Mouse (Mus musculus): Measurements from ENCODE around the gene Gm27029.
A peak's percentile ranks its signal among the peaks of the same experiment; 100 is the strongest.
"Not testable (repeated sequence)": the region's sequence is repeated elsewhere in the genome, so short reads cannot be mapped to it uniquely, and the experiment has no call there.

Gm27029 gene

GRCm38 (mm10) chr11:101424105-101424851 is at the start of gene Gm27029:
Gene Gm27029 (minus strand): TSS chr11:101424796.
- no peak for DNase-seq

GRCm38 (mm10) chr11:101474298-101474697 is 49.7 kb upstream of the Gm27029 start:
- no peak for DNase-seq

DNA sequence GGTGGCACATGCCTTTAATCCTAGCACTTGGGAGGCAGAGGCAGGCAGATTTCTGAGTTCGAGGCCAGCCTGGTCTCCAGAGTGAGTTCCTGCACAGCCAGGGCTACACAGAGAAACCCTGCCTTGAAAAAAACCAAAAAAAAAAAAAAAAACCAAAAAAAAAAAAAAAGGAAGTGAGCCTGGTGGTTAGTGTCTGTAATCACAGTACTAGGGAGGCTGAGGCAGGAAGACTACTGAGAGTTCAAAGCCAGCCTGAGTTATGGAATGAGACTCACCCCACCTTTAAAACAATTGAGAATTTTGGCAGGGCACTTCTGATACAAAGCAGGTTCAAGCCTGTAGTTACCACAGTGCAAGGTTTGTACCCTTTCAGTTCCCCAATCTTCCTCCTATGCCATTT is 49.1 kb upstream of the Gm27029 start:
- DNase-seq, result not testable (repeated sequence)

DNA sequence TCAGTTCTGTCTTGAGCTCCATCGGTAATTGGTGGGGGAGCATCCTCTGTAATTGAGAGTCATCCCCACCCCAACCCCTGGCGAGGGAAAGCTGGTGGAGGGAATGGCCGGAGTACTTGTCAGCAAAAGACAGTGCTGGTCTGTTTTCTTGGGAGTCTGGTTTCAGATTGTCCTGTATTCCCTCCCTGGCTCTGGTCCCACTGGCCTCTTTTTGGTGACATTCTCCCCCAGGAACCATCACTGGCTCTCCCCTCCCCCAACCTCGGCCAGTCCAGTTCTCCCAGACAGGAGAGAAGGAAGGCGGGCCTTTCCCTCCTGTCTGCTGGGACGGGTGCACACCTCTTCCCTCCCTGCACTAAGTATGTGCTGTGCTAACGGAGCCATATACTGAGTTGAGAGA is 47.7 kb upstream of the Gm27029 start:
- peak; percentile 45 for DNase-seq

DNA sequence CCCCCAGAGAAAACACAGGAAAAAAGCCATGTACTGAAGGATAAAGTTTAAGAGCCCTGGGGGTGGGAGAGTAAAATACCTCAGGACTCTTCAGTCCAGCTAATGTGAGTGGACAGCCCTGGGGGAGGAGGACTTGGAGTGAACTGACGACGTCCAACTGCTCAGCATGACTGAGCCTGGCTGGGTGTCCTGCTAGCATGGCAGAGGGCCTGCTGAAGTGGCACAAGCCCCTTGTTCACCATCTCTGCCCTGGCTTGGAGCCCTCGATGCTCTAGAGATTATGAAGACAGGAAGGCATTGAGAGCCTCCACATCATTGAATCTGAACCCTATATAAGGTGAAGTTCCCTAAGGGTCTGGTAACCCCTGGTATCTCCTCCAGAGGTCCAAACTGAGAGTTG is 47.3 kb upstream of the Gm27029 start:
- DNase-seq, result no peak

GRCm38 (mm10) chr11:101470206-101470605 is 45.6 kb upstream of the Gm27029 start:
- no peak for DNase-seq

- DNase-seq, result no peak
Observed at GRCm38 (mm10) chr11:101469155-101469554, 44.6 kb upstream of the Gm27029 start.

- no peak for DNase-seq
Observed at GRCm38 (mm10) chr11:101468731-101469130, 44.1 kb upstream of the Gm27029 start.

GRCm38 (mm10) chr11:101468263-101468688 is 43.7 kb upstream of the Gm27029 start:
- DNase-seq, result no peak

GRCm38 (mm10) chr11:101467477-101468262 is 43.1 kb upstream of the Gm27029 start:
- peak; percentile 55 for DNase-seq

DNA sequence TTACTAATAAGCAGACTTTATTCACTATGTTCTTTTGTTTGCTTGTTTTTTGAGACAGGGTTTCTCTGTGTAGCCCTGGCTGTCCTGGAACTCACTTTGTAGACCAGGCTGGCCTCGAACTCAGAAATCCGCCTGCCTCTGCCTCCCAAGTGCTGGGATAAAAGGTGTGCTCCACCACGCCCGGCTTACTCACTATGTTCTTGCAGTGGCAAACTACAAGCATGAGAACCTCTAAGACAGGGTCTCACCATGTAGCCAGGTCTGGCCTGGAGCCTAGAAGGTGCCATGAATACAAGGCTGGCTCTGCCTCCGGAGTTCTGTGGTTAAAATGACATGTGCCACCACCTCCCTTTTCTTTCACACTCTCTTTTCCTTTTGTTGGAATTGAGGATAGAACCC is 42.0 kb upstream of the Gm27029 start:
- not testable (repeated sequence) for DNase-seq

- peak; percentile 56 for DNase-seq
Observed at GRCm38 (mm10) chr11:101465869-101466551, 41.4 kb upstream of the Gm27029 start, which contains the start of gene Vat1. Gene Vat1 (minus strand): TSS chr11:101466230.

GRCm38 (mm10) chr11:101465101-101465868 is 40.7 kb upstream of the Gm27029 start:
- peak; percentile 37 for DNase-seq

DNA sequence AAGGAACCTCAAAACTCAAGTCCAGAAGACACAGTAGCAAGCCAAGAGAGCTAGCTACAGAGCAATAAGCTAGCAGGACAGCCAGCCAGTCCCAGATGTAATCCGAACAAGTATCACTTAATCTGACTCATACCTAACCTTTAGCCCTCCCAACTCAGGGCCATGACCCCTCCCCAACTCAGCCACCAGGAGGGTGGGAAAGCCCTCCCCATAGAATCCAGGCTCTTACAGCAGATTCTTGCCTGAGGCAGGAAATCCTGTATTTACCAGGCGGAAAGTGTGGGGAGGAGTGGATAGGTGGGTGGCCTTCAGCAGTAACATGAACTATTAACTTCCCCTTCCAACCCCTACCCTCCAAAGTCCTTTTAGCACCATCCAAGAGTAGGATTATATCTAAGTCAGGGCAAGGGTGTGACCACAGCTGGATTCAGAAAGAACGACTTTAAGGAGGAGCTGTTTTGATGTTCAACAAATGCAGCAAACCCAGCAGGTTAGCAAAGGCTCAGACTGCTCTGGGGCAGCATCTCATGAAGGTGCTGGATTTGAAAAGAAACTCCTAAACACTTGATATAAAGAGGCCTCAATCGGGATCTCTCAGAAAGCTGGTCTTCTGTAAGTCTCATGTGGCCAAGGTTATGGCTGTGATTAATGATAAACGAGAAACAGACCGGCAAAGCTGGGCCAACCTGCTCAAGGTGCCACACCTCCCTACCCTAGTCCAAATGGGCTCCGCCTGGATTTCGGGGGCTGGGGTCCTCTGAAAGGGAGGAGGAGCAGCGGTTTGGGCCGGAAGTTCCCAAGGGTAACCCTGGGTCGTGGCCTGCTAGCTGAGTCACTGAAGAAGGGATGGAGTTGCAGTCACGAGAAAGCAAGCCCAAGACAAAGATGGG is 39.9 kb upstream of the Gm27029 start, which contains the start of gene Rnd2:
Gene Rnd2 (plus strand): TSS at position 789 of the 890 bp plus-strand sequence.
- no peak for DNase-seq

GRCm38 (mm10) chr11:101462583-101463440 is 38.2 kb upstream of the Gm27029 start:
- no peak for DNase-seq

DNA sequence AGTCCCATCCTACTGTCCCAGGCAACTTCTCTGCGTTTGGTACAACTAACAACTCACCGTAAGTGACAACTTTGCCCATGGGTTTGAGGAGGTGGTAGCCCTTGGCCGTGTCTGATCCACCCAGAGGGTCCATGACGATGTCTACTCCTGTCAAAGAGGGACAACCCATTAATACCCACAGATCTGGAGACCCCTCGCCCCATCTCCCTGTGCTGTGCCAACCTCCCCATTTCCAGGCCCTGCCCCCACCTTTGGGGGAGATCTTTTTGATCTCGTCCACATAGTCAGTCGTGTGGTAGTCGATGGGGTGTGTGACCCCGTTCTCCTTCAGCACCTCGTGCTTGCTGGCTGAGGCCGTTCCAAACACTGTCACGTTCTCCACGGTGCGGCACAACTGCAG is 37.5 kb upstream of the Gm27029 start:
- no peak for DNase-seq

DNA sequence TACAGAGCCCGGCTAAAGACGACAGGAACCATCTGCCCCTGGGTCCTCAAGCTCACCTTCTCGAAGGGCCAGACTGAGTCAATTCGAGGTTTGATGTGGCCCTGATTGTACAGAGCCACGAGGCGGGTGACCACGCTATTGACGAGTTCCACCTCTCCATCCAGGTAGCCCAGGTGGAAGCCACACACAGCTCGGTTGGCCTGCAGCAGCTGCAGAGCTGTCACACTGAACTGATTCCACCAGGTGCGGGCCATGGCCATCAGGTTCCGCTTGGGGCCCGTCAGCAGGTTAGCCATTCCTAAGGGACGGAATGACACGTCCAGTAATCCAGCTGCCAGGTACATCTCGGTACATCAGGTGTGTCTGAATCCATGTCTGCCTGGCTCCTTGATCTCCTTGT is 35.7 kb upstream of the Gm27029 start:
- no peak for DNase-seq

GRCm38 (mm10) chr11:101459716-101460115 is 35.1 kb upstream of the Gm27029 start:
- DNase-seq, result no peak

DNA sequence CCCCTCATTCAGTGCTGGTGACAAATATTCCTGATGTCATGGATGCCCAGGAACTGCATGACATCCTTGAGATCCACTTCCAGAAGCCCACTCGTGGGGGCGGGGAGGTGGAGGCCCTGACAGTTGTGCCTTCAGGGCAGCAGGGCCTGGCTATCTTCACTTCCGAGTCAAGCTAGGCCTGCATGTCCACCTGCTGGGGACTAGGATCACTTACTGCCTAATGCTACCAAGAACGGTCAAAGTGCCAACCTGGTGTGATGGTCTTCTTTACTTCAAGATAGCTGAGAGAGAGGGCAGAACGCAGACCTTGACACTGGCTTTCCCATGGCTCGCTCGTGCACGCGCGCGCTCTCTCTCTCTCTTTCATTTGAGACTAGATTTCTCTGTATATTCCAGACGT is 33.6 kb upstream of the Gm27029 start:
- DNase-seq, result no peak

- no peak for DNase-seq
Observed at GRCm38 (mm10) chr11:101457631-101458030, 33.0 kb upstream of the Gm27029 start.
